Mouse (Mus musculus) G1E (cell line): ENCODE measurements at regions not wholly inside any gene's neighbourhood (a gene's known extent, or its start where the extent isn't known, plus 50 kb on each side); places are given as distances from the start of the nearest gene placed in this dataset.

Experiments
- CTCF ChIP-seq: IDR thresholded peaks from 2 replicates; pipeline ENCODE4 v1.5.1; 2012; ENCODE audit warnings: low read depth, low read length, inconsistent platforms, mixed read lengths
- TAL1 ChIP-seq: conservative IDR thresholded peaks from 2 replicates; pipeline ENCODE4 v1.6.1; 2012; ENCODE audit warnings: low read depth, low read length, inconsistent platforms, mixed read lengths

DNA sequence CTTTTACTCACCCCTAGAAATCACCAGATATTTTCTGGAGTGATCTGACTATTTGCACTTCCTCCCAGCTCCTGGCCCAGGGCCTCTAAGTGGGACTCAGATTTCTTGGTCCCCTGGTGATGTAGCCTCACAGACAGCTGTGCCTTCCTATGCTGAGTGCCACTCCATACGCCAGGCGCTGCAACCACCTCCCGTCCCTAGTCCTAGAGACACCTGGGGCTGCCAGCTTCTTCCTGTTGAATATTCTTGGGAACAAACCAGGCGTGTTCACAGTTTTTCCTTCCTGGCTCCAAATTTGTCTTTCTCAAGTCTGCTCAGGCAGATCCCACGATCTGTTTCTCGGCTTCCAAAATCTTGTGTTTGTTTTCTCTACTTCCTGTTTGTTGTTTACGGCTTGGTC lies 160.2 kb downstream of the Kif26a start:
- TF ChIP-seq CTCF (no peak), TAL1 (no peak)
